Mouse (Mus musculus): Measurements from ENCODE around the gene Oprd1.

DNA sequence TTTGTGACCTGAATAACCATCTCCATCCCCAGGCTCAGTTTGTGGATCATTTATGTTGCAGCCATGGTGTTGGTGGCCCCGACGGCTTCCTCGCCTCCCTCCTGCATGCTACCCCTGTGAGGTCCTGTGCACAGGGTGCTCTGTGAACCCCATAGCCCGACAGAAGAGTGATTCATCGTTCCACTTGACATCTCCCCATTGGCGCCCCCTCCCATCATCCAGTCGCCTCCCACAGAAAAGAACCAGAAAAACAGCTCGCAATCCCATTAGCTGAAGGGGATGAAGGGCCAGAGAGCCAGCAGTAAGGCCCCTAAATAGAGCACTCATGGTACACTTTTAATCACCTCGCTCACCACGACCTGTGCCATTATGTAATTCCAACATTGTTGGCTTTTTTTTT lies 32.2 kb upstream of the Oprd1 start:
- TF ChIP-seq CTCF (IDR thresholded peaks at IDR 0.05; ENCODE audit: low read depth), result no peak
- TF ChIP-seq EP300 (IDR thresholded peaks at IDR 0.05; ENCODE audit: low read depth), result no peak
